Mouse (Mus musculus) liver, adult 2 months (tissue): ENCODE results near the gene Mprip.

Source experiments
- CTCF ChIP-seq: fragments of 200-500 bp; IDR thresholded peaks from 2 replicates; pipeline ENCODE4 v1.5.1; 2011; ENCODE audit warnings: low read depth, low read length, control low read depth
- POLR2A ChIP-seq: fragments of 200-500 bp; IDR thresholded peaks from 2 replicates; pipeline ENCODE4 v1.6.1; 2011; ENCODE audit warnings: low read length, control low read depth; ENCODE audit not compliant: insufficient read depth; ENCODE audit errors: extremely low read depth

GRCm38 (mm10) chr11:59707481-59707880 is 46.4 kb downstream of the Mprip start:
- TF ChIP-seq POLR2A = no peak
- TF ChIP-seq CTCF = no peak
